Mouse (Mus musculus) lung, postnatal 0 days (tissue): ENCODE measurements around the gene Lmntd1.

Experiments
- CTCF ChIP-seq: IDR thresholded peaks from 2 replicates; pipeline ENCODE4 v1.5.1; 2016; ENCODE audit warnings: antibody characterized with exemption, mild to moderate bottlenecking
- EP300 ChIP-seq: IDR thresholded peaks from 2 replicates; pipeline ENCODE4 v1.6.1; 2016; ENCODE audit warnings: antibody characterized with exemption, mild to moderate bottlenecking, control low read depth

GRCm38 (mm10) chr6:145366488-145366887, 247.6 kb downstream of the Lmntd1 start:
- TF ChIP-seq EP300 (no peak), CTCF (no peak)
